Mouse (Mus musculus) spleen, adult 2 months (tissue): ENCODE results near the gene 4933427D14Rik.

ENCODE experiments used
- CTCF ChIP-seq: fragments of 200-500 bp; IDR thresholded peaks from 2 replicates; pipeline ENCODE4 v1.5.1; 2011; ENCODE audit warnings: mild to moderate bottlenecking, inconsistent platforms; ENCODE audit not compliant: insufficient read depth, insufficient read length, insufficient replicate concordance; ENCODE audit errors: extremely low read depth
- POLR2A ChIP-seq: fragments of 200-500 bp; IDR thresholded peaks from 2 replicates; pipeline ENCODE4 v1.6.1; 2011; ENCODE audit warnings: low read depth, low read length, inconsistent platforms

GRCm38 (mm10) chr11:72147910-72148309 lies 59.3 kb downstream of the 4933427D14Rik start:
- TF ChIP-seq CTCF (no peak), POLR2A (no peak)
